Mouse (Mus musculus) small intestine, adult 2 months (tissue): ENCODE data around the gene Klhl18. TPM values are rescaled to one million over a fixed set of nuclear protein-coding genes. Genes with fewer than 3 reads are reported as not detected.

Experiments
- H3K27ac ChIP-seq: fragments of 200-500 bp; 2 replicates; pipeline ENCODE4 v1.5.1; 2012; ENCODE audit warnings: low read depth, low read length, control low read depth, inconsistent platforms; ENCODE audit not compliant: insufficient read depth
- H3K27me3 ChIP-seq: fragments of 200-500 bp; 2 replicates; pipeline ENCODE4 v1.6.1; 2012; ENCODE audit warnings: mild to moderate bottlenecking, moderate library complexity, low read length, inconsistent platforms; ENCODE audit not compliant: control insufficient read depth, insufficient read depth
- H3K36me3 ChIP-seq: fragments of 200-500 bp; 2 replicates; pipeline ENCODE4 v1.6.1; 2012; ENCODE audit warnings: mild to moderate bottlenecking, low read length, control low read depth, inconsistent platforms; ENCODE audit not compliant: control insufficient read depth, insufficient read depth
- H3K4me1 ChIP-seq: fragments of 200-500 bp; 2 replicates; pipeline ENCODE4 v1.6.1; 2012; ENCODE audit warnings: low read length, inconsistent platforms, mixed read lengths; ENCODE audit not compliant: control insufficient read depth, insufficient read depth, insufficient read length
- H3K4me3 ChIP-seq: fragments of 200-500 bp; 2 replicates; pipeline ENCODE4 v1.5.1; 2012; ENCODE audit warnings: low read depth, mild to moderate bottlenecking, control low read depth, inconsistent platforms, low read length, moderate library complexity
- CTCF ChIP-seq: fragments of 200-500 bp; IDR thresholded peaks from 2 replicates; pipeline ENCODE4 v1.5.1; 2012; ENCODE audit warnings: low read depth, mild to moderate bottlenecking, control low read depth, inconsistent platforms, low read length, moderate library complexity, mixed read lengths; ENCODE audit not compliant: insufficient replicate concordance, insufficient read length; ENCODE audit errors: extremely low read depth
- POLR2A ChIP-seq: fragments of 200-500 bp; IDR thresholded peaks from 2 replicates; pipeline ENCODE4 v1.6.1; 2012; ENCODE audit warnings: low read depth, mild to moderate bottlenecking, control low read depth, inconsistent platforms, low read length, moderate library complexity
- WGBS: fragments of 180-500 bp; shearing (Covaris S2); methylation state at CpG from one replicate; pipeline ENCODE4 v1.1.7; 2018; 5-methylcytosine and 5-hydroxymethylcytosine counted together
- polyA plus RNA-seq: library from polyadenylated mRNA; depleted of rRNA; stranded (reverse); fragments of >200 nt; gene quantifications from 2 replicates; pipeline ENCODE4 v1.2.3, GENCODE M21; 2012; rRNA removed

Klhl18 gene
- 7.6 and 13.7 TPM in 2 replicates for polyA plus RNA-seq

GRCm38 (mm10) chr9:110476124-110477091 is at the start of gene Klhl18, which contains the start of gene Kif9:
Gene Klhl18, minus strand, starts transcription at chr9:110476694.
Gene Kif9, plus strand, starts transcription at chr9:110476958.
- WGBS, result under 1% methylated on average over 53 of the region's 53 CpGs
- Histone ChIP-seq H3K27ac (peak within 1 kb of the TSS; percentile 86), H3K4me1 (peaks cover 6% of the 10 kb centered on the region)

GRCm38 (mm10) chr9:110525737-110526136 is 49.2 kb upstream of the Klhl18 start:
- 0 out of 2 replicates have a peak overlapping the region, but pooled peaks have one; percentile 39 for H3K27ac ChIP-seq
- no peaks in the 10 kb centered on the region for H3K36me3 ChIP-seq
- WGBS, result 12% methylated on average over 2 of the region's 2 CpGs
- TF ChIP-seq CTCF (no peak), POLR2A (no peak)
- H3K27me3 ChIP-seq, result no peaks in the 10 kb centered on the region
- H3K4me1 ChIP-seq, result peaks cover 3% of the 10 kb centered on the region; the same call in 1 of the 2 replicates
- no peak overlapping the region for H3K4me3 ChIP-seq

More at GRCm38 (mm10) chr9:110476124-110477091, at the start of gene Klhl18, which contains the start of gene Kif9:
- 0 out of 2 replicates have a peak, but pooled peaks cover 2% of the 10 kb centered on the region for H3K36me3 ChIP-seq
- H3K27me3 ChIP-seq, result no peaks in the 10 kb centered on the region
- peak; percentile 85 for TF ChIP-seq POLR2A
- no peak; the same call in 1 of the 2 replicates for TF ChIP-seq CTCF
- peak within 1 kb of the TSS; percentile 82 for H3K4me3 ChIP-seq

- Histone ChIP-seq H3K27me3 (no peaks in the 10 kb centered on the region), H3K36me3 (no peaks in the 10 kb centered on the region), H3K27ac (no peak overlapping the region), H3K4me3 (no peak overlapping the region), H3K4me1 (no peaks in the 10 kb centered on the region)
- peak; percentile 32; the same call in 1 of the 2 replicates for TF ChIP-seq CTCF
- no peak for TF ChIP-seq POLR2A
- WGBS, result 58% methylated on average over 5 of the region's 5 CpGs
Measured at GRCm38 (mm10) chr9:110490913-110491312, 14.4 kb upstream of the Klhl18 start.

DNA sequence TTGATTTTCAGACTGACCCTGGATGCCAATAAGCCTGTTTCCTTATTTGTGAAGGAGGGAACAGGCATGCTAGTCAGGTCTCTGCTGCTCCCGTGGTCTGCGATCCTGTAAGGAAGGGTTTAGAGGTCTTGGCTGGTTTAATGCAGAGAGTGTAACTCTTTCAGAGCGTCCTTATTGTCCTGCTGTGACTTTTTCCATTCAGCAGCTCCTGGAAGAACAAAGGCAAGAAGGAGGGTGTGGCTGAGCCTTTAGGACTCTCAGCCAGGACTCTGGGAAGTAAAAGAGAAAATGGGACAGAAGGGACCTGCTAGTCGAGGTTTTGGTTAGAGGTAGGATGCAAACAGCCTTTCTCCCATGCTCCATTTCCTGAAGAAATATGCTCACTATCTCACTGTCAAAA is 12.3 kb upstream of the Klhl18 start:
- Histone ChIP-seq H3K4me3 (no peak overlapping the region), H3K36me3 (no peaks in the 10 kb centered on the region), H3K27me3 (no peaks in the 10 kb centered on the region), H3K27ac (no peak overlapping the region), H3K4me1 (no peaks in the 10 kb centered on the region)
- 50% methylated on average over 4 of the region's 4 CpGs for WGBS
- TF ChIP-seq CTCF (no peak), POLR2A (no peak)

DNA sequence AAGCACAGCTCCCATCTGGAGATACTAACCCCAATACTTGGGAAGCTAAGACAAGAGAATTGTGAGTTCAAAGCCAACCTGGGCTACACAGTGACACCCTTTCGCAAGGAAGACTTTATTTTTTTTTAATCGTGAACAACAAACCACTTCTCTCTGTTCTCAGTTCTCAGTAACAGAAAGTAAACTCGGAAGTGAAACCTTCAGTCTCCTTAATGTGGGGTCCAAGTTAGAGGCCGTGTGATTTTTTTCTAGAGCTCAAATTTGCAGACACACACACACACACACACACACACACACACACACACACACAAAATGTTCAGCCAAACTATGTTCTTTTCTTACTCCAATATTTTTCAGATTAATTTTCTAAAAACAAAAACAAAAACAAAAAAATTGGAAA is 2.1 kb upstream of the Klhl18 start:
- no peaks in the 10 kb centered on the region for H3K27me3 ChIP-seq
- peaks cover 6% of the 10 kb centered on the region for H3K4me1 ChIP-seq
- no peak overlapping the region for H3K27ac ChIP-seq
- 67% methylated on average over 4 of the region's 4 CpGs for WGBS
- TF ChIP-seq POLR2A (no peak), CTCF (no peak)
- H3K4me3 ChIP-seq, result no peak overlapping the region
- H3K36me3 ChIP-seq, result no peaks in the 10 kb centered on the region

DNA sequence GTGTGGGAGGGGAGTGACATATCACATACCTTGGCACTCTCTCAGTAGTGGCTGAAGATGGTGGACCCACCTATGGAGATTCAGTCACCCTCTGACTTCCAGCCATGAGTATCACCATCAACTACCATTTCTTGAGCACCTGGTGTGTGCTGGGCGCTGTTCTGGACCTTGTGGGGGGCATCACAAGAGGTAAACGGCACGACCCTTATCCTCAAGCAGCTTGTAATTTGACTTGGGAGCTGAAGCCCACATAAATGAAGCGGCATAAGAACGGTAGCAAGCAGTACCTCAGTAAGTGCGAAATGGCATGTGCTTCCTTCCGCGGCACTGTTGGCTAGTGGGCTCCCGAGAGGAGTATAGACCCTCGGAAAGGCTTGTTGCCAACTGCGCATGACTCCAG is 1.5 kb upstream of the Klhl18 start:
- TF ChIP-seq CTCF (no peak), POLR2A (no peak)
- no peak overlapping the region for H3K27ac ChIP-seq
- no peaks in the 10 kb centered on the region for H3K27me3 ChIP-seq
- WGBS, result 55% methylated on average over 11 of the region's 11 CpGs
- H3K36me3 ChIP-seq, result 0 out of 2 replicates have a peak, but pooled peaks cover 2% of the 10 kb centered on the region
- H3K4me3 ChIP-seq, result 0 out of 2 replicates have a peak overlapping the region, but pooled peaks have one; percentile 6
- H3K4me1 ChIP-seq, result peaks cover 6% of the 10 kb centered on the region

DNA sequence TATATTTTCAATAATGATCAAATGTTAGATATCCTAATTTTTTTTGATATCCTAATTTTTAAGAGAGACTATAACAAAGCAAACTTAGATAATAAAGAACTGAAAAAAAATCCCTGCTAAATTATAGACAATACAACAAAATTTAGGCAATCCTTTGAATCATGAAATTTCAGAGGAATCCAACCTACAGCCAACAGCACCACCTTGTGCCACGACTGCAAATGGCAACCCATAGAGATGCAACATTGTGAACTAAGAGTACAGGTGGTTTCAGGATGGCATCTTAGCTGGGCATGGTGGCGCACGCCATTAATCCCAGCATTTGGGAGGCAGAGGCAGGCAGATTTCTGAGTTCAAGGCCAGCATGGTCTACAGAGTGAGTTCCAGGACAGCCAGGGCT is 10.3 kb downstream of the Klhl18 start:
- 0 out of 2 replicates have a peak, but pooled peaks cover 4% of the 10 kb centered on the region for H3K36me3 ChIP-seq
- H3K27me3 ChIP-seq, result no peaks in the 10 kb centered on the region
- 92% methylated on average over 3 of the region's 3 CpGs for WGBS
- no peak overlapping the region for H3K4me3 ChIP-seq
- H3K4me1 ChIP-seq, result peaks cover 3% of the 10 kb centered on the region; the same call in 1 of the 2 replicates
- no peak overlapping the region for H3K27ac ChIP-seq
- no peak for TF ChIP-seq CTCF
- no peak for TF ChIP-seq POLR2A
